Mouse (Mus musculus) B cell, adult 67 days (primary cell): ENCODE measurements around the gene Gm13290. TPM values are rescaled to one million over a fixed set of nuclear protein-coding genes. Genes with fewer than 3 reads are reported as not detected.

ENCODE experiments used
- total RNA-seq, 2 experiments: library from RNA; stranded (reverse); gene quantifications; 4 replicates each; pipeline ENCODE4 v1.2.4; 2023

The Gm13290 gene
- not detected for total RNA-seq

GRCm38 (mm10) chr4:88773534-88773933, at the start of gene Gm13290:
TSS of gene Gm13290 (plus strand) at chr4:88773834.

GRCm38 (mm10) chr4:88754818-88755340, 18.8 kb upstream of the Gm13290 start, which contains the start of gene Gm13271:
TSS of gene Gm13271 (plus strand) at chr4:88754868.

GRCm38 (mm10) chr4:88759610-88760268, 13.9 kb upstream of the Gm13290 start, which contains the start of gene Gm13283:
TSS of gene Gm13283 (plus strand) at chr4:88760119.

GRCm38 (mm10) chr4:88776622-88777021, 3.0 kb downstream of the Gm13290 start, which contains the start of gene Gm13289:
TSS of gene Gm13289 (plus strand) at chr4:88776922.

GRCm38 (mm10) chr4:88779550-88779949, 5.9 kb downstream of the Gm13290 start, which contains the start of gene Gm13272:
TSS of gene Gm13272 (plus strand) at chr4:88779850.

DNA sequence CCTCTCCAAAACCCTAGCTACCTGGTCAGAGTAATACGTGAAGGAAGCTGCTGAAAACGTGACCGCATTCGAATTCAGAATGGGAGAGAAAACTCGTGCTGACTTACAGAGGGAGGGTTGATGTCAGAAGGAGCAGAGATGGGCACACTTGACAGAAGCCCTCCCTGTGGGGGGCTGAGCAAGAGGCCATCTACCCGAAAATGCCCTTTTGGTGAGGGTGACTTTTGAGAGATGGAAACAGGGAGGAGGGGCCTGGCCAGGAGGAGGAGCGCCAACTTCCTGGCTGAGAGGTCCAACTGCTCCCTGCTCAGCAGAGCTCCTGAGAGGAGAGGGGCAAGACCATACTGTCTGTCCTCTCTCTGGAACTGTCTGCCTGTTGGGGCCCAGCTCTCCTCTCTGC, 8.2 kb downstream of the Gm13290 start, which contains the start of gene Ifnz:
TSS of gene Ifnz (plus strand) at position 301 of the 400 bp plus-strand sequence.

GRCm38 (mm10) chr4:88785409-88785808, 11.8 kb downstream of the Gm13290 start, which contains the start of gene Gm13276:
TSS of gene Gm13276 (plus strand) at chr4:88785709.

DNA sequence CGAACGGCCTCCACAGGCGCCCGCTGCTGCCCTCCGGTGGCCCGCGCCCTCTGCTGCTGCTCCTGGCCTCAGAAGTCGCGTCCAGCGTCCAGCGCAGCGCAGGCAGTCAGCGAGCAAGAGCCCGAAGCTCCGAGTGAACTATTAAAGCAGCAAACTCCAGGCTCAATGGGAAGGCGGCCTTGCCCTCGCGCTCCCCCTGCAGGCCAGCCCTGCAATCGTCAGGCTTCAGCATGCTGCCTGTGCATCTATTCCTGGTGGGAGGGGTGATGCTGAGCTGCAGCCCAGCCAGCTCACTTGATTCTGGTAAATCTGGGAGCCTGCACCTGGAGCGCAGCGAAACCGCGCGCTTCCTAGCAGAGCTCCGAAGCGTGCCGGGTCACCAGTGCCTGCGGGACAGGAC, 14.8 kb downstream of the Gm13290 start, which contains the start of gene Gm13277:
TSS of gene Gm13277 (plus strand) at position 231 of the 400 bp plus-strand sequence.

GRCm38 (mm10) chr4:88791250-88791649, 17.6 kb downstream of the Gm13290 start, which contains the start of gene Gm13278:
TSS of gene Gm13278 (plus strand) at chr4:88791550.

DNA sequence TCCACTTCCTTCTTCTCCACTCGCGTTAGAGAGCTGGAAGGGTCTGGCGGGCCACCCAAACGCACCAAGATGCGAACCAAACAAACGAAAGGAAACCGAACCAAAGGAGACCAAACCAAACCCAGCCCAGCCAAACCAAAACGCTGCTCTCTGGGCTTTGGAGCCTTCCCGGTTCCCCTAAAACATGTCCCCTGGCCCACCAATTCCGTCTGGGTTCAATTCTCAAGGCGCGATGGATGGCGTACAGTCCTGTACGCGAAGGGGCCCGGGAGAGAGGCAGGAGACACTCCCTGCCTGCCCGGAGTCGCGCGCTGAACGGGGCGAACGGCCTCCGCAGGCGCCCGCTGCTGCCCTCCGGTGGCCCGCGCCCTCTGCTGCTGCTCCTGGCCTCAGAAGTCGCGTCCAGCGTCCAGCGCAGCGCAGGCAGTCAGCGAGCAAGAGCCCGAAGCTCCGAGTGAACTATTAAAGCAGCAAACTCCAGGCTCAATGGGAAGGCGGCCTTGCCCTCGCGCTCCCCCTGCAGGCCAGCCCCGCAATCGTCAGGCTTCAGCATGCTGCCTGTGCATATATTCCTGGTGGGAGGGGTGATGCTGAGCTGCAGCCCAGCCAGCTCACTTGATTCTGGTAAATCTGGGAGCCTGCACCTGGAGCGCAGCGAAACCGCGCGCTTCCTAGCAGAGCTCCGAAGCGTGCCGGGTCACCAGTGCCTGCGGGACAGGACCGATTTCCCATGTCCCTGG, 20.5 kb downstream of the Gm13290 start, which contains the start of gene Gm13275:
TSS of gene Gm13275 (plus strand) at position 552 of the 740 bp plus-strand sequence.

DNA sequence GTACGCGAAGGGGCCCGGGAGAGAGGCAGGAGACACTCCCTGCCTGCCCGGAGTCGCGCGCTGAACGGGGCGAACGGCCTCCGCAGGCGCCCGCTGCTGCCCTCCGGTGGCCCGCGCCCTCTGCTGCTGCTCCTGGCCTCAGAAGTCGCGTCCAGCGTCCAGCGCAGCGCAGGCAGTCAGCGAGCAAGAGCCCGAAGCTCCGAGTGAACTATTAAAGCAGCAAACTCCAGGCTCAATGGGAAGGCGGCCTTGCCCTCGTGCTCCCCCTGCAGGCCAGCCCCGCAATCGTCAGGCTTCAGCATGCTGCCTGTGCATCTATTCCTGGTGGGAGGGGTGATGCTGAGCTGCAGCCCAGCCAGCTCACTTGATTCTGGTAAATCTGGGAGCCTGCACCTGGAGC, 23.5 kb downstream of the Gm13290 start, which contains the start of gene Gm13279:
TSS of gene Gm13279 (plus strand) at position 301 of the 400 bp plus-strand sequence.

DNA sequence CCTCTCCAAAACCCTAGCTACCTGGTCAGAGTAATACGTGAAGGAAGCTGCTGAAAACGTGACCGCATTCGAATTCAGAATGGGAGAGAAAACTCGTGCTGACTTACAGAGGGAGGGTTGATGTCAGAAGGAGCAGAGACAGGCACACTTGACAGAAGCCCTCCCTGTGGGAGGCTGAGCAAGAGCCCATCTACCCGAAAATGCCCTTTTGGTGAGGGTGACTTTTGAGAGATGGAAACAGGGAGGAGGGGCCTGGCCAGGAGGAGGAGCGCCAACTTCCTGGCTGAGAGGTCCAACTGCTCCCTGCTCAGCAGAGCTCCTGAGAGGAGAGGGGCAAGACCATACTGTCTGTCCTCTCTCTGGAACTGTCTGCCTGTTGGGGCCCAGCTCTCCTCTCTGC, 25.7 kb downstream of the Gm13290 start, which contains the start of gene Gm13285:
TSS of gene Gm13285 (plus strand) at position 301 of the 400 bp plus-strand sequence.

GRCm38 (mm10) chr4:88802954-88803353, 29.3 kb downstream of the Gm13290 start, which contains the start of gene Gm13287:
TSS of gene Gm13287 (plus strand) at chr4:88803254.

GRCm38 (mm10) chr4:88805231-88805630, 31.6 kb downstream of the Gm13290 start, which contains the start of gene Gm13288:
TSS of gene Gm13288 (plus strand) at chr4:88805531.

DNA sequence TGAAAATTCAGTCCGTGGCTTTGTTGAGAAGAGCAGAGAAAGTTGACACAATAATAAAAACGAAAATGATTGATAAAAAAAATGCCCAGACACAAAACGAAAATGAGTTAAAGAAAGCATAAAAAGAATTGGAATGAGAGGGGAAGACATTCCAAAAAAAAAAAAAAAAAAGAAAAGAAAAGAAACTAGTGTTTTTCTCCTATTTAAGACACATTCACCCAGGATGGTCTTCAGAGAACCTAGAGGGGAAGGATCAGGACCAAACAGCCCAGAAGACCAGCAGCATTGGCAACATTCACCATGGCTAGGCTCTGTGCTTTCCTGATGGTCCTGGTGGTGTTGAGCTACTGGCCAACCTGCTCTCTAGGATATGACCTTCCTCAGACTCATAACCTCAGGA, 42.3 kb downstream of the Gm13290 start, which contains the start of gene Ifna7:
TSS of gene Ifna7 (plus strand) at position 301 of the 400 bp plus-strand sequence.

GRCm38 (mm10) chr4:88819659-88820058, 46.0 kb downstream of the Gm13290 start, which contains the start of gene Ifna11:
TSS of gene Ifna11 (plus strand) at chr4:88819959.

Other genes starting within 250 kb of the Gm13290 start
- not detected for gene Ifna15, start 215.6 kb upstream of the Gm13290 start, total RNA-seq
- gene Ifna14, start 202.0 kb upstream of the Gm13290 start, total RNA-seq: not detected
- not detected for gene Ifna9, start 181.4 kb upstream of the Gm13290 start, total RNA-seq
- gene Ifna12, start 170.5 kb upstream of the Gm13290 start, total RNA-seq: not detected
- not detected for gene C87499, start 139.4 kb upstream of the Gm13290 start, total RNA-seq
- gene Ifna13, start 129.4 kb upstream of the Gm13290 start, total RNA-seq: not detected
- gene Ifna16, start 96.9 kb upstream of the Gm13290 start, total RNA-seq: not detected
- not detected for gene Ifna2, start 89.9 kb upstream of the Gm13290 start, total RNA-seq
- gene Ifnab, start 82.5 kb upstream of the Gm13290 start, total RNA-seq: not detected
- gene Gm26566, start 52.0 kb upstream of the Gm13290 start, total RNA-seq: not detected
- 10 to 100 TPM; 18.7 to 20.6 TPM for gene Klhl9, start 51.4 kb upstream of the Gm13290 start, total RNA-seq
- not detected for gene Gm13271, start 19.0 kb upstream of the Gm13290 start, total RNA-seq
- gene Gm13283, start 13.7 kb upstream of the Gm13290 start, total RNA-seq: not detected
- gene Gm13289, start 3.1 kb downstream of the Gm13290 start, total RNA-seq: not detected
- gene Gm13272, start 6.0 kb downstream of the Gm13290 start, total RNA-seq: not detected
- gene Ifnz, start 8.3 kb downstream of the Gm13290 start, total RNA-seq: not detected
- not detected for gene Gm13276, start 11.9 kb downstream of the Gm13290 start, total RNA-seq
- not detected for gene Gm13277, start 14.8 kb downstream of the Gm13290 start, total RNA-seq
- gene Gm13278, start 17.7 kb downstream of the Gm13290 start, total RNA-seq: not detected
- gene Gm13275, start 20.7 kb downstream of the Gm13290 start, total RNA-seq: not detected
- not detected for gene Gm13279, start 23.6 kb downstream of the Gm13290 start, total RNA-seq
- gene Gm13285, start 25.8 kb downstream of the Gm13290 start, total RNA-seq: not detected
- not detected for gene Gm13287, start 29.4 kb downstream of the Gm13290 start, total RNA-seq
- gene Gm13288, start 31.7 kb downstream of the Gm13290 start, total RNA-seq: not detected
- gene Ifna7, start 42.4 kb downstream of the Gm13290 start, total RNA-seq: not detected
- gene Ifna11, start 46.1 kb downstream of the Gm13290 start, total RNA-seq: not detected
- gene Ifna6, start 53.6 kb downstream of the Gm13290 start, total RNA-seq: not detected
- not detected for gene Ifna5, start 61.7 kb downstream of the Gm13290 start, total RNA-seq
- not detected for gene Ifna4, start 68.0 kb downstream of the Gm13290 start, total RNA-seq
- gene Ifna1, start 76.3 kb downstream of the Gm13290 start, total RNA-seq: not detected
- gene Ifne, start 106.4 kb downstream of the Gm13290 start, total RNA-seq: not detected